Mouse (Mus musculus) neural tube, embryonic 11.5 days (tissue): ENCODE measurements around the gene Gm12184. TPM values are rescaled to one million over a fixed set of nuclear protein-coding genes. Genes with fewer than 3 reads are reported as not detected.
"Not testable (repeated sequence)": the region's sequence is repeated elsewhere in the genome, so short reads cannot be mapped to it uniquely, and the experiment has no call there.

Experiments used
- ATAC-seq: fragments of 200-750 bp; cut with Nextera tagmentation; 2 replicates; pipeline ENCODE4 v1.8.0; 2017; ENCODE audit warnings: moderate number of reproducible peaks, mild to moderate bottlenecking, moderate TSS enrichment, moderate library complexity; ENCODE audit not compliant: insufficient read depth, low FRiP score, low TSS enrichment
- DNase-seq: peaks from one replicate; pipeline ENCODE4 v3.0.0-alpha.2; 2015; ENCODE audit warnings: low spot score
- H3K27ac ChIP-seq: fragments of 300-500 bp; sonication (generic); 2 replicates; pipeline ENCODE4 v1.5.1; 2014; ENCODE audit warnings: low read depth, mild to moderate bottlenecking, low read length
- H3K27me3 ChIP-seq: fragments of 300-500 bp; sonication (generic); 2 replicates; pipeline ENCODE4 v1.6.1; 2014; ENCODE audit warnings: mild to moderate bottlenecking, low read length, mixed read lengths; ENCODE audit not compliant: control insufficient read depth, insufficient read depth
- H3K36me3 ChIP-seq: fragments of 300-500 bp; sonication (generic); 2 replicates; pipeline ENCODE4 v1.6.1; 2014; ENCODE audit warnings: mild to moderate bottlenecking, low read length, moderate library complexity, mixed read lengths; ENCODE audit not compliant: control insufficient read depth, insufficient read depth
- H3K4me1 ChIP-seq: fragments of 300-500 bp; sonication (generic); 2 replicates; pipeline ENCODE4 v1.6.1; 2014; ENCODE audit warnings: low read length, mixed read lengths; ENCODE audit not compliant: control insufficient read depth, insufficient read depth
- H3K4me2 ChIP-seq: fragments of 300-500 bp; sonication (generic); 2 replicates; pipeline ENCODE4 v1.6.1; 2014; ENCODE audit warnings: low read depth, mild to moderate bottlenecking, moderate library complexity
- H3K4me3 ChIP-seq: fragments of 300-500 bp; sonication (generic); 2 replicates; pipeline ENCODE4 v1.5.1; 2014; ENCODE audit warnings: low read depth, low read length
- H3K9ac ChIP-seq: fragments of 300-500 bp; sonication (generic); 2 replicates; pipeline ENCODE4 v1.6.1; 2014; ENCODE audit warnings: mild to moderate bottlenecking, low read length
- H3K9me3 ChIP-seq: fragments of 300-500 bp; sonication (generic); 2 replicates; pipeline ENCODE4 v1.6.1; 2016; ENCODE audit warnings: low read length; ENCODE audit not compliant: control insufficient read depth
- WGBS: fragments of 180-500 bp; shearing (Covaris S2); extraction: QIAGEN DNeasy Blood & Tissue Kit; methylation state at CpG from one replicate; pipeline ENCODE4 v1.1.7; 2014; 5-methylcytosine and 5-hydroxymethylcytosine counted together
- polyA plus RNA-seq: library from polyadenylated mRNA; unstranded; fragments of >200 nt; fragmentation: Nextera tagmentation; extraction: Ambion mirVana; gene quantifications from 2 replicates; pipeline ENCODE4 v1.2.1, GENCODE M21; 2014

Gm12184 gene
- polyA plus RNA-seq, 1 experiment from 2014 or later: 18.2 TPM

DNA sequence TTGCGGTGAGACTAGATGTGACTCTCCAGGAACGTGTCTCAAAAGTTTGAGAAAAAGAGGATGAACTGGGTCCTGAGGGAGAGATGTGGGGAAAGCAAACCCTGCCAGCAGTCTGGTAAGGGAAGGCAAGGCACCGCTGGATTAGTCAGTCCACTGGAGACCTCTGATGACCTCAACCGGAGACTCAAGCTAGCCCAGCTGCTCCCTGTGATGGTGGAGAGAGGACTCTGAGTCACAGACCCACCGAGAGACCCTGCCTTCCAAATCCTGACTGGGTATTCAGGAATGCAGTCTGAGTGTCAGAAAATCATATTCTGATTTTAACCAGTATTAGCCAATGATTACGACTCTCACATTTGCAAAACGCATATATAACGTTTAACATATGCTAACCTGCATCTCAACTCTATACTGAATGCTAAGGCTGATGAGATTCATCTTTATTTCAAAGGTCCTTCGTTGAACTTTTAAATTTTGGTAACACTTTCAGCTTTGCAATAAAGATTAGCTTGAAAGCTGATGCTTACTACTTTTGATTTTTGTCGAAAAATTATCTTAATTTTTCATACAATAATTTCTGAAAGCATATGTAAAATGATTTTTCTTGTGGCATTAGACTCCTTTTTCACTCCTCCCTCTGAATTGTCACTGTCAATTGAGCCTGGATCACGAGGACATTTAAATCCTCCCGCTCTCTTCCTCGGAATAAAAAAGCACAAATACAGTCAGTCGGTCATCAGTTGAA, 3.5 kb downstream of the Gm12184 start:
- no peak overlapping the region for H3K27ac ChIP-seq
- H3K9ac ChIP-seq: no peak overlapping the region
- peaks cover 7% of the 10 kb centered on the region for H3K27me3 ChIP-seq
- H3K36me3 ChIP-seq: no peaks in the 10 kb centered on the region
- DNase-seq (no peak), ATAC-seq (no peak)
- H3K4me2 ChIP-seq: peak overlapping the region; percentile 20; the same call in 1 of the 2 replicates
- H3K4me3 ChIP-seq: 0 out of 2 replicates have a peak overlapping the region, but pooled peaks have one; percentile 7
- whole genome bisulfite sequencing: 34% methylated on average over 14 of the region's 14 CpGs
- no peaks in the 10 kb centered on the region for H3K4me1 ChIP-seq
- no peaks in the 10 kb centered on the region for H3K9me3 ChIP-seq

DNA sequence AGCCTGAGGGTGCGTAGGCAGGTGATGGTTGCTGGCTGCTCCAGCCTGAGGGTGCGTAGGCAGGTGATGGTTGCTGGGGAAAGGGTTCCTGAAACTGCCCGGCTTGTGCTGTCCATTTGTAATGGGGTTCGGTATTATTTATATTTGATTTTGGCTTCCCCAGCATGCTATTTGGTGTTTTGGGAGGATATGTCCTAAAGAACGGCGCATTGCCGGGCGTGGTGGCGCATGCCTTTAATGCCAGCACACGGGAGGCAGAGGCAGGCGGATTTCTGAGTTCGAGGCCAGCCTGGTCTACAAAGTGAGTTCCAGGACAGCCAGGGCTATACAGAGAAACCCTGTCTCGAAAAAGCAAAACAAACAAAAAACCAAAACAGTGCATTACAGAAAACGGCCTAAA, 5.2 kb downstream of the Gm12184 start:
- not testable (repeated sequence) for H3K9me3 ChIP-seq, H3K27me3 ChIP-seq, H3K27ac ChIP-seq, H3K4me2 ChIP-seq, H3K4me3 ChIP-seq, ATAC-seq, H3K36me3 ChIP-seq, H3K9ac ChIP-seq, H3K4me1 ChIP-seq
- peak; percentile 4 for DNase-seq
- 81% methylated on average over 14 of the region's 14 CpGs for WGBS

DNA sequence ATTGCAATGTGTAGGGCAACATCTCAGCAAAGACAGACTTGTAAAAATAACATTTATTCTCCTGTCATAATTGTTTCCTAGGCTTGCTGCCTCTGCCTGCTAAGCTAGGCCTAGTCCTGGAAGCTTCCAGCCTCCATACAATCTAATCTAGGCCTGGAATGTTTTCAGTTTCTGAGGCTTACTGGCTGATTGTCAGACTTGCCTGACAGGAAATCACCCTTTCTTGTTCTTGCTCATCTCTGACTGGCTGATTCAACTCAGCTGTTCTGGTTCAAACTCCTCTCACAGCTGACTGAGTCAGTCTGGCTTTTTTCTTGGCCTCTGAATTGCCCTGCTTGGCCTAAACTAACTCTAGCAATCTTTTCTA, 6.2 kb downstream of the Gm12184 start:
- Histone ChIP-seq H3K4me2 (no peak overlapping the region), H3K27ac (no peak overlapping the region), H3K4me3 (no peak overlapping the region), H3K4me1 (peaks cover 3% of the 10 kb centered on the region; the same call in 1 of the 2 replicates), H3K9me3 (no peaks in the 10 kb centered on the region), H3K9ac (no peak overlapping the region), H3K27me3 (peaks cover 7% of the 10 kb centered on the region), H3K36me3 (no peaks in the 10 kb centered on the region)
- no peak for DNase-seq
- no peak for ATAC-seq

DNA sequence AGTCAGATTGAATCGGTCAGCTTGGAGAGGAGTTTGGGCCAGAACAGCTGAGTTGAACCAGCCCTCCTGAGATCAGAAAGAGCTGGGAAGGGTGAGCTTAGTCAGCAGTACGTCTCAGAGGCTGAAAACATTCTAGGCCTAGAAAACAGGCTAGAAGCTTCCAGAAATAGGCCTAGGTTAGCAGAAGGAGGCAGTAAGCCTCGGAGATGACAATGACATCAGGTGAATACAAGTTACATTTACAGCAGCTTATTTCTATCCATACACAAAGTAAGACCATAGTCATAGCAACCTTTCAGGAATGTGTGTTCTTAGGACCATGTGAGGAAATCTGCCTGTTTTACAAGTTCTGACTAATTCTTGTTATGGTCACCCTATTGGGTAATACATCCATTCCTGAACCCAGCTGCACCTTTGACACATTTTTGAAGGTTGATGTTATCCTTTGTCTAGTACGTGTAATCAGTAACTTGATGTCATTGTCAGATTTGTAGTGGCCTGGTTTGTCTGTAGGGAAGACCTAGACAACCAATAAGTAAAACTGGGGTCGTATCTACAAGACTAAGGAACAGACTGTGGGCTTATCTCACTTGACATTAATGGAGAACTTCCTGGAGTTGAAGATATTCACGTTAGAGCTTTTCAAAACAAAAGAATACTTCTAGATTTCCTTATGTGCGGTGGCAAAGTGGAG, 6.7 kb downstream of the Gm12184 start:
- Histone ChIP-seq H3K27ac (no peak overlapping the region), H3K27me3 (peaks cover 6% of the 10 kb centered on the region), H3K9ac (no peak overlapping the region), H3K4me1 (peaks cover 6% of the 10 kb centered on the region; the same call in 1 of the 2 replicates), H3K4me2 (no peak overlapping the region), H3K4me3 (no peak overlapping the region), H3K36me3 (no peaks in the 10 kb centered on the region), H3K9me3 (no peaks in the 10 kb centered on the region)
- DNase-seq (no peak), ATAC-seq (no peak)
- 78% methylated on average over 7 of the region's 7 CpGs for WGBS

GRCm38 (mm10) chr11:48818346-48818745, 8.1 kb downstream of the Gm12184 start:
- no peak overlapping the region; the same call in 1 of the 2 replicates for H3K9ac ChIP-seq
- H3K9me3 ChIP-seq: no peaks in the 10 kb centered on the region
- H3K4me2 ChIP-seq: peak overlapping the region; percentile 79
- H3K27me3 ChIP-seq: no peaks in the 10 kb centered on the region
- DNase-seq: peak; percentile 89
- WGBS: under 1% methylated on average over 16 of the region's 16 CpGs
- H3K36me3 ChIP-seq: no peaks in the 10 kb centered on the region
- ATAC-seq: peak; percentile 7; the same call in 1 of the 2 replicates
- no peak overlapping the region for H3K27ac ChIP-seq
- peak overlapping the region; percentile 66 for H3K4me3 ChIP-seq
- peaks cover 7% of the 10 kb centered on the region; the same call in 1 of the 2 replicates for H3K4me1 ChIP-seq

GRCm38 (mm10) chr11:48817794-48818193, 8.7 kb downstream of the Gm12184 start:
- DNase-seq: no peak
- Histone ChIP-seq H3K4me2 (peak overlapping the region; percentile 79), H3K36me3 (no peaks in the 10 kb centered on the region), H3K27me3 (no peaks in the 10 kb centered on the region), H3K4me1 (peaks cover 7% of the 10 kb centered on the region; the same call in 1 of the 2 replicates), H3K9me3 (no peaks in the 10 kb centered on the region), H3K4me3 (peak overlapping the region; percentile 66), H3K9ac (peak overlapping the region; percentile 74), H3K27ac (peak overlapping the region; percentile 83; the same call in 1 of the 2 replicates)
- 9% methylated on average over 9 of the region's 9 CpGs for WGBS
- ATAC-seq: peak; percentile 5; the same call in 1 of the 2 replicates

- Histone ChIP-seq H3K27ac (peak within 1 kb of the TSS; percentile 83), H3K4me1 (peaks cover 7% of the 10 kb centered on the region; the same call in 1 of the 2 replicates), H3K4me2 (peak within 1 kb of the TSS; percentile 79), H3K9me3 (no peaks in the 10 kb centered on the region), H3K9ac (peak within 1 kb of the TSS; percentile 74), H3K36me3 (no peaks in the 10 kb centered on the region), H3K27me3 (no peaks in the 10 kb centered on the region), H3K4me3 (peak within 1 kb of the TSS; percentile 66)
- WGBS: under 1% methylated on average over 69 of the region's 77 CpGs
- ATAC-seq (peak; percentile 97), DNase-seq (peak; percentile 99)
Measured at GRCm38 (mm10) chr11:48816800-48817665, 9.4 kb downstream of the Gm12184 start, which contains the start of gene Trim41. Gene Trim41, minus strand, starts transcription at chr11:48817353.

- H3K27ac ChIP-seq: no peak overlapping the region
- WGBS: 4% methylated on average over 17 of the region's 23 CpGs
- H3K4me1 ChIP-seq: peaks cover 7% of the 10 kb centered on the region; the same call in 1 of the 2 replicates
- no peaks in the 10 kb centered on the region for H3K9me3 ChIP-seq
- no peaks in the 10 kb centered on the region for H3K27me3 ChIP-seq
- H3K9ac ChIP-seq: peak overlapping the region; percentile 74
- ATAC-seq: peak; percentile 73
- peaks cover 2% of the 10 kb centered on the region; the same call in 1 of the 2 replicates for H3K36me3 ChIP-seq
- peak overlapping the region; percentile 79 for H3K4me2 ChIP-seq
- peak overlapping the region; percentile 66 for H3K4me3 ChIP-seq
- DNase-seq: peak; percentile 64
Measured at GRCm38 (mm10) chr11:48816281-48816781, 10.1 kb downstream of the Gm12184 start.
